Mouse (Mus musculus) hindlimb bud, embryonic 11.5 days (tissue): ENCODE results near the gene Cnih3.

Experiments used
- DNase-seq: peaks from one replicate; pipeline ENCODE4 v3.0.0-alpha.2; 2012; ENCODE audit warnings: low read depth, low spot score; ENCODE audit errors: extremely low spot score

The Cnih3 gene

GRCm38 (mm10) chr1:181446591-181447114, 94.2 kb downstream of the Cnih3 start:
- no peak for DNase-seq

GRCm38 (mm10) chr1:181447576-181447975, 95.1 kb downstream of the Cnih3 start:
- no peak for DNase-seq

- no peak for DNase-seq
These were observed 95.6 kb downstream of the Cnih3 start for GRCm38 (mm10) chr1:181448041-181448440.

GRCm38 (mm10) chr1:181453106-181453505, 100.7 kb downstream of the Cnih3 start:
- no peak for DNase-seq

GRCm38 (mm10) chr1:181456911-181457310, 104.5 kb downstream of the Cnih3 start:
- DNase-seq, result no peak

- no peak for DNase-seq
These were observed 107.1 kb downstream of the Cnih3 start for GRCm38 (mm10) chr1:181459431-181460105.

- DNase-seq, result no peak
These were observed 107.9 kb downstream of the Cnih3 start for GRCm38 (mm10) chr1:181460283-181460682.

GRCm38 (mm10) chr1:181461484-181461883, 109.1 kb downstream of the Cnih3 start:
- DNase-seq, result no peak

GRCm38 (mm10) chr1:181462051-181462905, 109.8 kb downstream of the Cnih3 start:
- no peak for DNase-seq

- no peak for DNase-seq
These were observed 110.4 kb downstream of the Cnih3 start for GRCm38 (mm10) chr1:181462906-181463179.

GRCm38 (mm10) chr1:181465027-181465426, 112.6 kb downstream of the Cnih3 start:
- no peak for DNase-seq

GRCm38 (mm10) chr1:181466040-181466439, 113.6 kb downstream of the Cnih3 start:
- no peak for DNase-seq

- DNase-seq, result no peak
These were observed 114.3 kb downstream of the Cnih3 start for GRCm38 (mm10) chr1:181466601-181467320.

GRCm38 (mm10) chr1:181467321-181467670, 114.9 kb downstream of the Cnih3 start:
- DNase-seq, result no peak

- no peak for DNase-seq
These were observed 117.0 kb downstream of the Cnih3 start for GRCm38 (mm10) chr1:181469415-181469814.

- DNase-seq, result no peak
These were observed 123.7 kb downstream of the Cnih3 start for GRCm38 (mm10) chr1:181476141-181476540.

- DNase-seq, result no peak
These were observed 124.1 kb downstream of the Cnih3 start for GRCm38 (mm10) chr1:181476557-181476956.

- no peak for DNase-seq
These were observed 132.3 kb downstream of the Cnih3 start for GRCm38 (mm10) chr1:181484696-181485095.

GRCm38 (mm10) chr1:181503471-181503870, 151.0 kb downstream of the Cnih3 start:
- no peak for DNase-seq

- no peak for DNase-seq
These were observed 152.9 kb downstream of the Cnih3 start for GRCm38 (mm10) chr1:181505367-181505766.
